Mouse (Mus musculus) liver, postnatal 0 days (tissue): Measurements from ENCODE around the gene Cep350.

Experiments
- CTCF ChIP-seq: sonication (generic); IDR thresholded peaks from 2 replicates; pipeline ENCODE4 v1.5.1; 2016; ENCODE audit warnings: antibody characterized with exemption, low read depth
- EP300 ChIP-seq: IDR thresholded peaks from 2 replicates; pipeline ENCODE4 v1.6.1; 2016; ENCODE audit warnings: antibody characterized with exemption, low read depth, mild to moderate bottlenecking

DNA sequence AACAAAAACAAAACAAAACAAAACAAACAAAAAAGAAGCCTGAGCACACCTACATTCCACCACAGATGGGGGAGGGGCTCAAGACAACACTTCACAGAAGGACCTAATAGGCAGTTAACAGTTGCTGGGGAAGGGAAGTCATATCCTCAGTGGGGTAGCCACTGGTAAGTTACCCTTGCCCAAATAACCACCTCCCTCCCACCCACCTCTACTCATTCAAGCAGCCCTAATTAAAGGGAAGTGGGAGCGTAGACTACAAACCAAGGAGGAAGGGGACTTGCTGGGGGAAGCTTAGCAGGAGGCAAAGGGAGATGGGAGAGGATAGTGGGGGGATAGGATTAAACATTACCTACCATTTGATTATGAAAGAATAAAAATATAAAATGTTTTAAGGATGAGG lies 47.3 kb upstream of the Cep350 start:
- TF ChIP-seq CTCF: no peak
- TF ChIP-seq EP300: no peak
